Mouse (Mus musculus) embryonic facial prominence, embryonic 13.5 days (tissue): ENCODE results near the gene 2300003K06Rik. TPM values are rescaled to one million over a fixed set of nuclear protein-coding genes. Genes with fewer than 3 reads are reported as not detected.
"Not testable (repeated sequence)": the region's sequence is repeated elsewhere in the genome, so short reads cannot be mapped to it uniquely, and the experiment has no call there.

Experiments used
- ATAC-seq: fragments of 200-750 bp; cut with Nextera tagmentation; 2 replicates; pipeline ENCODE4 v1.8.0; 2017; ENCODE audit warnings: low read depth; ENCODE audit not compliant: insufficient number of reproducible peaks, insufficient read depth, low FRiP score, low TSS enrichment
- H3K27ac ChIP-seq: fragments of 300-500 bp; sonication (generic); 2 replicates; pipeline ENCODE4 v1.5.1; 2015; ENCODE audit warnings: moderate library complexity, mild to moderate bottlenecking, inconsistent platforms
- H3K27me3 ChIP-seq: fragments of 300-500 bp; sonication (generic); 2 replicates; pipeline ENCODE4 v1.6.1; 2015; ENCODE audit warnings: mild to moderate bottlenecking, inconsistent platforms
- H3K36me3 ChIP-seq: fragments of 300-500 bp; sonication (generic); 2 replicates; pipeline ENCODE4 v1.6.1; 2015; ENCODE audit warnings: mild to moderate bottlenecking, inconsistent platforms
- H3K4me1 ChIP-seq: fragments of 300-500 bp; sonication (generic); 2 replicates; pipeline ENCODE4 v1.6.1; 2015; ENCODE audit warnings: inconsistent platforms
- H3K4me2 ChIP-seq: fragments of 300-500 bp; sonication (generic); 2 replicates; pipeline ENCODE4 v1.6.1; 2015; ENCODE audit warnings: moderate library complexity, mild to moderate bottlenecking, inconsistent platforms
- H3K4me3 ChIP-seq: fragments of 300-500 bp; sonication (generic); 2 replicates; pipeline ENCODE4 v1.5.1; 2015; ENCODE audit warnings: mild to moderate bottlenecking, inconsistent platforms
- H3K9ac ChIP-seq: fragments of 300-500 bp; sonication (generic); 2 replicates; pipeline ENCODE4 v1.6.1; 2015; ENCODE audit warnings: mild to moderate bottlenecking, inconsistent platforms
- H3K9me3 ChIP-seq: fragments of 300-500 bp; sonication (generic); 2 replicates; pipeline ENCODE4 v1.6.1; 2016; ENCODE audit warnings: inconsistent platforms
- WGBS: fragments of 180-500 bp; shearing (Covaris S2); methylation state at CpG from one replicate; pipeline ENCODE4 v1.1.7; 2015; ENCODE audit warnings: mixed read lengths; 5-methylcytosine and 5-hydroxymethylcytosine counted together
- polyA plus RNA-seq: library from polyadenylated mRNA; unstranded; fragments of >200 nt; fragmentation: Nextera tagmentation; extraction: Ambion mirVana; gene quantifications from 2 replicates; pipeline ENCODE4 v1.2.1, GENCODE M21; 2015

The 2300003K06Rik gene
- polyA plus RNA-seq, 1 experiment from 2014 or later, result not detected

DNA sequence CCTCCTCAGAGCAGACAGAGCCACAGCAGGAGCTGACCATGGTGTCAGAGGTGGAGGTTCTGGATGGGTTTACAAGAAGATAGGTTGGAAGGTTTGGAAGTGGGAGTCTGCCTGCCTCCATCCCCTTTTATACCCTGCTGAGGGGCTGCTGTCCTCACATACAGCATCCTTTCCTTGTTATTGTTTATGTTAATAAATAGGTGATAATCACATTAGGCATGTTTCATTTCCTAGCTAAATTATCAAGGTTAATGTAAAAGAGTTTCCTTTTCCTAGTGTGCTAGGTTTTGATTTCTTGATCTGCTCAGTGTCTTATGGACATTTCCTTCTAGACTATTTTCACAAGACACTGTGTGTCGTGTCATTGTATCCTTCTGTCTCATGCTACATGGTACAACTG, 33.5 kb downstream of the 2300003K06Rik start, which contains the start of gene Gm11554:
Gm11554 (minus strand) TSS at position 101 of the 400 bp plus-strand sequence.
- not testable (repeated sequence) for H3K9me3 ChIP-seq, H3K4me2 ChIP-seq, H3K4me1 ChIP-seq, ATAC-seq, H3K9ac ChIP-seq, H3K27ac ChIP-seq, H3K27me3 ChIP-seq, H3K4me3 ChIP-seq, H3K36me3 ChIP-seq
- no CpG with 5 or more reads among the region's 1 CpGs for WGBS

DNA sequence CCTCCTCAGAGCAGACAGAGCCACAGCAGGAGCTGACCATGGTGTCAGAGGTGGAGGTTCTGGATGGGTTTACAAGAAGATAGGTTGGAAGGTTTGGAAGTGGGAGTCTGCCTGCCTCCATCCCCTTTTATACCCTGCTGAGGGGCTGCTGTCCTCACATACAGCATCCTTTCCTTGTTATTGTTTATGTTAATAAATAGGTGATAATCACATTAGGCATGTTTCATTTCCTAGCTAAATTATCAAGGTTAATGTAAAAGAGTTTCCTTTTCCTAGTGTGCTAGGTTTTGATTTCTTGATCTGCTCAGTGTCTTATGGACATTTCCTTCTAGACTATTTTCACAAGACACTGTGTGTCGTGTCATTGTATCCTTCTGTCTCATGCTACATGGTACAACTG, 39.0 kb downstream of the 2300003K06Rik start, which contains the start of gene Gm11569:
Gm11569 (minus strand) TSS at position 101 of the 400 bp plus-strand sequence.
- not testable (repeated sequence) for H3K9me3 ChIP-seq, H3K9ac ChIP-seq, H3K4me2 ChIP-seq, H3K27me3 ChIP-seq, H3K36me3 ChIP-seq, H3K27ac ChIP-seq, H3K4me3 ChIP-seq, ATAC-seq, H3K4me1 ChIP-seq
- no CpG with 5 or more reads among the region's 1 CpGs for WGBS

DNA sequence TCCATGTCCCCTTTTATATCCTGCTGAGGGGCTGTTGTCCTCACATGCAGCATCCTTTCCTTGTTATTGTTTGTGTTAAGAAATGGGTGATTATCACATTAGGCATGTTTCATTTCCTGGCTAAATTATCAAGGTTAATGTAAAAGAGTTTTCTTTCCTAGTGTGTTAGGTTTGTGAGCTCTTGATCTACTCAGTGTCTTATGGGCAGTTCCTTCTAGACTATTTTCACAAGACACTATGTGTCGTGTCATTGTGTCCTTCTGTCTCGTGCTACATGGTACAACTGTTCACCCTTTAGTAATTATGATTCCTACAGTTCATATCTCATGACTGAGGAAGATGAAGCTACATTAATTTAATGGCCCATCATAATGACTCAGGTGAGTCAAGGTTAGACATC, 44.5 kb downstream of the 2300003K06Rik start, which contains the start of gene Gm11596:
Gm11596 (minus strand) TSS at position 101 of the 400 bp plus-strand sequence.
- no peaks in the 10 kb centered on the region for H3K27me3 ChIP-seq
- H3K4me1 ChIP-seq, result no peaks in the 10 kb centered on the region
- H3K4me3 ChIP-seq, result no peak within 1 kb of the TSS
- no peak within 1 kb of the TSS for H3K9ac ChIP-seq
- H3K4me2 ChIP-seq, result no peak within 1 kb of the TSS
- no peak for ATAC-seq
- H3K27ac ChIP-seq, result no peak within 1 kb of the TSS
- WGBS, result 70% methylated on average over 2 of the region's 2 CpGs
- H3K9me3 ChIP-seq, result no peaks in the 10 kb centered on the region
- no peaks in the 10 kb centered on the region for H3K36me3 ChIP-seq

Other genes with a start within 250 kb of the 2300003K06Rik start
- not detected in 2 replicates for gene Krtap1-3, start 246.7 kb downstream of the 2300003K06Rik start, polyA plus RNA-seq
- not detected in 2 replicates for gene Krtap9-3, start 240.0 kb downstream of the 2300003K06Rik start, polyA plus RNA-seq
- not detected in 2 replicates for gene Gm11938, start 234.8 kb downstream of the 2300003K06Rik start, polyA plus RNA-seq
- gene Gm11937, start 227.9 kb downstream of the 2300003K06Rik start, polyA plus RNA-seq, result not detected in 2 replicates
- gene Krtap2-4, start 223.2 kb downstream of the 2300003K06Rik start, polyA plus RNA-seq, result not detected in 2 replicates
- not detected in 2 replicates for gene Gm11562, start 217.6 kb downstream of the 2300003K06Rik start, polyA plus RNA-seq
- gene Krtap4-1, start 209.8 kb downstream of the 2300003K06Rik start, polyA plus RNA-seq, result not detected in 2 replicates
- not detected in 2 replicates for gene Krtap4-2, start 203.0 kb downstream of the 2300003K06Rik start, polyA plus RNA-seq
- not detected in 2 replicates for gene Krtap4-7, start 194.0 kb downstream of the 2300003K06Rik start, polyA plus RNA-seq
- gene Gm11555, start 187.8 kb downstream of the 2300003K06Rik start, polyA plus RNA-seq, result not detected in 2 replicates
- not detected in 2 replicates for gene Gm11563, start 179.1 kb downstream of the 2300003K06Rik start, polyA plus RNA-seq
- not detected in 2 replicates for gene Krtap4-6, start 172.1 kb downstream of the 2300003K06Rik start, polyA plus RNA-seq
- not detected in 2 replicates for gene Gm14190, start 147.3 kb downstream of the 2300003K06Rik start, polyA plus RNA-seq
- not detected in 2 replicates for gene Gm14180, start 103.8 kb downstream of the 2300003K06Rik start, polyA plus RNA-seq
- gene Gm11595, start 65.2 kb downstream of the 2300003K06Rik start, polyA plus RNA-seq, result not detected in 2 replicates
- gene Krtap4-8, start 57.4 kb downstream of the 2300003K06Rik start, polyA plus RNA-seq, result not detected in 2 replicates
- gene Krtap4-9, start 52.9 kb downstream of the 2300003K06Rik start, polyA plus RNA-seq, result not detected in 2 replicates
- not detected in 2 replicates for gene Gm11596, start 44.6 kb downstream of the 2300003K06Rik start, polyA plus RNA-seq
- gene Gm11569, start 39.1 kb downstream of the 2300003K06Rik start, polyA plus RNA-seq, result not detected in 2 replicates
- not detected in 2 replicates for gene Gm11554, start 33.6 kb downstream of the 2300003K06Rik start, polyA plus RNA-seq
- not detected in 2 replicates for gene Krtap4-13, start 28.2 kb downstream of the 2300003K06Rik start, polyA plus RNA-seq
- gene Gm11564, start 22.4 kb downstream of the 2300003K06Rik start, polyA plus RNA-seq, result not detected in 2 replicates
- gene Krtap4-16, start 13.5 kb upstream of the 2300003K06Rik start, polyA plus RNA-seq, result not detected in 2 replicates
- not detected in 2 replicates for gene Gm11568, start 19.9 kb upstream of the 2300003K06Rik start, polyA plus RNA-seq
- gene Gm11559, start 26.4 kb upstream of the 2300003K06Rik start, polyA plus RNA-seq, result not detected in 2 replicates
- not detected in 2 replicates for gene Krtap9-1, start 35.3 kb upstream of the 2300003K06Rik start, polyA plus RNA-seq
- not detected in 2 replicates for gene Gm11567, start 41.1 kb upstream of the 2300003K06Rik start, polyA plus RNA-seq
- gene Krtap31-1, start 69.9 kb upstream of the 2300003K06Rik start, polyA plus RNA-seq, result not detected in 2 replicates
- gene Gm11565, start 76.7 kb upstream of the 2300003K06Rik start, polyA plus RNA-seq, result not detected in 2 replicates
- not detected in 2 replicates for gene Krtap31-2, start 98.2 kb upstream of the 2300003K06Rik start, polyA plus RNA-seq
- gene Krtap9-5, start 110.4 kb upstream of the 2300003K06Rik start, polyA plus RNA-seq, result not detected in 2 replicates
- not detected in 2 replicates for gene Krtap29-1, start 141.0 kb upstream of the 2300003K06Rik start, polyA plus RNA-seq
- not detected in 2 replicates for gene Krtap16-1, start 148.5 kb upstream of the 2300003K06Rik start, polyA plus RNA-seq
- gene Krtap17-1, start 155.9 kb upstream of the 2300003K06Rik start, polyA plus RNA-seq, result 0.48 TPM in 2 replicates
- gene Krt33a, start 178.1 kb upstream of the 2300003K06Rik start, polyA plus RNA-seq, result not detected in 2 replicates
- not detected in 2 replicates for gene Krt33b, start 191.8 kb upstream of the 2300003K06Rik start, polyA plus RNA-seq
- not detected in 2 replicates for gene Krt34, start 203.5 kb upstream of the 2300003K06Rik start, polyA plus RNA-seq
- gene Krt31, start 212.5 kb upstream of the 2300003K06Rik start, polyA plus RNA-seq, result not detected in 2 replicates